Mouse (Mus musculus): ENCODE results near the gene Gm11627.
"Not testable (repeated sequence)": the region's sequence is repeated elsewhere in the genome, so short reads cannot be mapped to it uniquely, and the experiment has no call there.

Gm11627 gene

GRCm38 (mm10) chr11:102565741-102566140 is 13.5 kb downstream of the Gm11627 start:
- in situ Hi-C loops (cut with MboI; ENCODE audit: unreplicated experiment in 2 of 2) = no loop called here

DNA sequence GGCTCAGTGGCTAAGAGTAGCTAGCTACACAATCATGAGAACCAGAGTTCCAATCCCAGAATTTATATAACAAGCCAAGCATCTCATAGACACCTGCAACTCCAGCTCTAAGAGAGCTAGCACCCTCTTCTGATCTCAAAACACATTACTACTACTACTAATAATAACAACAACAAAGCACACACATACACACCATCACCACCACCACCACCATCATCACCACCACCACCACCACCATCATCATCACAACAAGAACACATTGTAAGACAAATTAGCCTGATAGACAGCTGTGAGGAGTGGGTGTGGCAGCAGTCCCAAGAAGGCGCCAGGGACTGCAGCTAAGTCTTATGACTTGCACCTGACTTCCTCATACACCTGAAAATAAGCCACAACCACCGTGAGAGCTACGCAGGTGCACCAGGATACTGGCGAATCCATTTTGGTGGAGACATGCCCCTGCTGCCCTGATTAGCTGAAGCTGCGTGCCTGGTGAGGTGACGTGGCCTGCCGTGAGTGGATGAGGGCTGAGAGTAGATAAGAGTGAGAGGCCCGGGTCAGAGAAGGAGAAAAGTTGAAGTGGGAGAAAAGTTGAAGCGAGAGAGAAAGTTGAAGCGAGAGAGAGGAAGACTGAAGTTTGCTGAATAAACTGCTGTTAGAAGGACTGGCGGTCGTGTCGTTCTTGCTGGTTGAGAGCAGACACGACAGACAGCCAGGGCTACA is 14.1 kb downstream of the Gm11627 start:
- in situ Hi-C loops (cut with MboI; ENCODE audit: unreplicated experiment in 2 of 2) = not testable (repeated sequence)

DNA sequence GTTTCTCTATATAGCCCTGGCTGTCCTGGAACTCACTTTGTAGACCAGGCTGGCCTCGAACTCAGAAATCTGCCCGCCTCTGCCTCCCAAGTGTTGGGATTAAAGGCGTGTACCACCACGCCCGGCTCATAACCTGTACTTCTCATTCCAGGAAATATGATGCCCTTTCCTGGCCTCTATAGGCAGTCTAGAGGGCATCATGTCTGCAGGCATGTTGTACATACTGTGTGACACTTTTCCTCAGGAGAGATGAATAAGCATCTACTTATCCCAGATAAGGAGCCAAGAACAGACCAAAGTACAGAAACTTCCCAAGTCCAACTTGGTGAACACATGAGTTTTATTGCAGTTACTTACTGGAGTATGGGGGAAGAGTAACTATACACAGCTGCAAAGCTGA is 20.6 kb downstream of the Gm11627 start:
- in situ Hi-C loops (cut with MboI; ENCODE audit: unreplicated experiment in 2 of 2) = loop anchor here in 1 of 2 experiments (10.0 kb wide), 1 partner anchor 264 kb away; the partner anchor contains the start of gene Atxn7l3

GRCm38 (mm10) chr11:102557386-102557785 is 21.9 kb downstream of the Gm11627 start:
- in situ Hi-C loops (cut with MboI; ENCODE audit: unreplicated experiment in 2 of 2) = loop anchor here in 1 of 2 experiments (10.0 kb wide), 1 partner anchor 263 kb away; the partner anchor contains the start of gene Atxn7l3

- in situ Hi-C loops (cut with MboI; ENCODE audit: unreplicated experiment in 2 of 2) = loop anchor here in 1 of 2 experiments (10.0 kb wide), 1 partner anchor 262 kb away; the partner anchor contains the start of gene Atxn7l3
These were observed 22.6 kb downstream of the Gm11627 start for GRCm38 (mm10) chr11:102556716-102557074.

GRCm38 (mm10) chr11:102556031-102556715 is 23.1 kb downstream of the Gm11627 start, which contains the start of gene Gpatch8:
Gpatch8 (minus strand) TSS chr11:102556392.
- in situ Hi-C loops (cut with MboI; ENCODE audit: unreplicated experiment in 2 of 2) = loop anchor here in 1 of 2 experiments (10.0 kb wide), 1 partner anchor 261 kb away; the partner anchor contains the start of gene Atxn7l3

DNA sequence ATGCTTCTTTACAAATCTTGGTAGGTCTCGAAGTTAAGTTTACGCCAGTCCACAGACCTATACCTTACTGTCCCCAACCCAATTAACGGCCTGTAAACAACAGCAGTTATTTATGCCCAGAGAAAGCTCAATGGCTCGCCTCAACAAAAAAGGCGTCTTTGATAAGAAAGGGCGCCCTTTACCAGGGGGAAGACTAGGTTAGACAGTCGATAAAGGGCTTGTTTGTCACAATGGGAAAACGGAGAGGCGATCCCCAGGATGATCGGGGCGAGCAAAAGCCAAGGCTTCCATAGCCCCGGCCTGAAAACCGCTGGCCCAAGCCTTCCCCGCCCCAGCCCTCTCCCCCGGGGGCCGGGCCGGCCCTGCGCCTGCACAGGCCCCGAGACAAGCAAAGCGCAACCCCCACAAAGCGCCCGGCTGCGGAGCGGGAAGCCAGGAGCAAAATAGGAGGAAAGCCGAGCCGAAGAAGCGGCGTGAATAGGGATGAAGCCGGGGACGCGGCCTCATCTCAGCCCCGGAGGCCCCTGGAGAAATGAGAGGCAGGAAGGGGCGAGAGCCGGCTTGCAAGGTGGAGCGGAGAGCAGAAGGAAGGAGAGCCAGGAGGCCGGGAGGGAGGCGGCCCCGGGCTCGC is 23.7 kb downstream of the Gm11627 start:
- in situ Hi-C loops (cut with MboI; ENCODE audit: unreplicated experiment in 2 of 2) = loop anchor here in 1 of 2 experiments (10.0 kb wide), 1 partner anchor 261 kb away; the partner anchor contains the start of gene Atxn7l3

DNA sequence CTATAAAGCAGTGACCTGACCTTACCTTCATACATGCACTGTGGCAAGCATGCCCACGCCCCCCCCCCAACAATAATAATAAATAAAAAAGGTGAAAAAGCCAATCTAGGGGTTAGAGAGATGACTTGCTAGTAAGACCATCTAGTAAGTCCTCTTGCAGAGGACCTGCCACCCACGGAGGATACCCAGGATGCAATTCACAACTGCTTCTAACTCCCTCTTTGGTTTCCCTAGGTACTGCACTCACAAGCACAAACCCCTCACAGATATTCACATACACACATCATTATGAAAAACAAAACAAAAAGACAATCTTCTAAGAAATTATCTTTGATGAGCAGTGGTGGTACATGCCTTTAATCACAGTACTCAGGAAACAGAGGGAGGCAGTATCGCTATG is 27.2 kb downstream of the Gm11627 start:
- in situ Hi-C loops (cut with MboI; ENCODE audit: unreplicated experiment in 2 of 2) = loop anchor here in 1 of 2 experiments (10.0 kb wide), 1 partner anchor 257 kb away; the partner anchor contains the start of gene Atxn7l3

DNA sequence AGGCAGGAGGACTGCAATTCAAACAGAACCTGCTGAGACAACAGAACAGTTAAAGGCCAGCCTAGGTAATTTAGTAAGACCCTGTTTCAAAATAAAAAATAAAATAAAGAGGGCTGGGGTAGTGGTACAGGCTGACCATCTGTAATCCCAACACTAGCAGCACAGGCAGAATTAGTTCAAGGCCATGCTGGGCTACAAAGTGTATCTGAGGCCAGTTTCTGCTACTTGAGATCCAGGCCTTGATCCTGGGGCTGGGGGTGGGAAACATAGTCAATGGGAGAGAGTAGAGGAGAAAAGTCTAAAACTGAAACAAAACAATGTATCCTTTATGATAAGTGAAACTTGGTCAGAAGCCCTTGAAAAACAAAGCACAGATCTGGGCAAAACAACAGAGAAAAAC is 28.1 kb downstream of the Gm11627 start:
- in situ Hi-C loops (cut with MboI; ENCODE audit: unreplicated experiment in 2 of 2) = loop anchor here in 1 of 2 experiments (10.0 kb wide), 1 partner anchor 256 kb away; the partner anchor contains the start of gene Atxn7l3

- in situ Hi-C loops (cut with MboI; ENCODE audit: unreplicated experiment in 2 of 2) = no loop called here
These were observed 37.8 kb downstream of the Gm11627 start for GRCm38 (mm10) chr11:102541471-102541870.

- in situ Hi-C loops (cut with MboI; ENCODE audit: unreplicated experiment in 2 of 2) = not testable (repeated sequence)
These were observed 39.0 kb downstream of the Gm11627 start for GRCm38 (mm10) chr11:102540286-102540685.

DNA sequence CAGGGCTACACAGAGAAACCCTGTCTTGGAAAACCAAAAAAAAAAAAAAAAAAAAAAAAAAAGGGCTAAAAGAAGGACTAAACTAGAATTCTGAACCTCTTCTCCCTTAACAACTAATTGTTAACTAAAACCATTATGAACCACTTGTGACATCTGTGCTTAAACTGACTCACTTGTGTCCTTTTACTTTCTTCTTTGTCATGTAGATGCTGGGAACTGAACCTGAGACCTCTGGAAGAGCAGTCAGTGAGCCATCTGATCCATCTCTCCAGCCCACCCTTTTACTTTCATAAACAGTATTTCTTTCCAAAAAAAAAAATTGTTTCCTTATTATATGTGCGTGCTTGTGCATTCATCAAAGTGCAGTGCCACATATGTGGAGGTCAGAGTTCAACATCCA is 39.6 kb downstream of the Gm11627 start:
- in situ Hi-C loops (cut with MboI; ENCODE audit: unreplicated experiment in 2 of 2) = no loop called here

DNA sequence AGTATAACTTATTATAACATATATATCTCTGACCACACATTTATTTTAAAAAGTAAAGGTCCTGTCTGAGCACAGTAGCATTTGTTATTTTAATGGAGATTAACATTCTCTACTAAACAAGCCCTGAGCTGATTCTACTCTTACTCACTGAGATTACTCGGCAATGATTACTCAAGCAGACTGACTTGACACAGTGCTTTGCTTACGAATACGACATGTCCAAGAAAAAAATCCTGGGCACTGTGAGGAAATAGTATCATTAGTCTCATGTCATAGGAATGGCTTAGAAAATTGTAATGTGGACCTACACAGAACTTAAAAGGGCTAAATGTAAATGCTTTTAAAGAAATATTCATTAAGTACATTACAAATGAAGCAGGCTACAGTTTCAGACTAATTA is 43.1 kb downstream of the Gm11627 start:
- in situ Hi-C loops (cut with MboI; ENCODE audit: unreplicated experiment in 2 of 2) = no loop called here

- in situ Hi-C loops (cut with MboI; ENCODE audit: unreplicated experiment in 2 of 2) = no loop called here
These were observed 45.2 kb downstream of the Gm11627 start for GRCm38 (mm10) chr11:102534078-102534477.

GRCm38 (mm10) chr11:102531425-102531824 is 47.8 kb downstream of the Gm11627 start:
- in situ Hi-C loops (cut with MboI; ENCODE audit: unreplicated experiment in 2 of 2) = no loop called here
